Mouse (Mus musculus) bone marrow macrophage, adult 2 months (primary cell): ENCODE results near the gene Zfp784. TPM values are rescaled to one million over a fixed set of nuclear protein-coding genes. Genes with fewer than 3 reads are reported as not detected.
A peak's percentile ranks its signal among the peaks of the same experiment; 100 is the strongest.

Experiments
- H3K27ac ChIP-seq: 2 replicates; pipeline ENCODE4 v1.5.1; 2012; ENCODE audit warnings: low read depth, low read length; ENCODE audit not compliant: insufficient read depth
- H3K4me1 ChIP-seq: 2 replicates; pipeline ENCODE4 v1.6.1; 2012; ENCODE audit warnings: low read length; ENCODE audit not compliant: control insufficient read depth, insufficient read depth
- H3K4me3 ChIP-seq: 2 replicates; pipeline ENCODE4 v1.5.1; 2012; ENCODE audit warnings: mild to moderate bottlenecking, low read length, moderate library complexity; ENCODE audit not compliant: insufficient read depth
- CTCF ChIP-seq: IDR thresholded peaks from 2 replicates; pipeline ENCODE4 v1.5.1; 2012; ENCODE audit warnings: low read depth, mild to moderate bottlenecking, low read length, moderate library complexity
- POLR2A ChIP-seq: IDR thresholded peaks from 2 replicates; pipeline ENCODE4 v1.6.1; 2012; ENCODE audit warnings: mild to moderate bottlenecking, low read depth, low read length, borderline replicate concordance
- polyA plus RNA-seq: library from polyadenylated mRNA; stranded (reverse); fragments of >200 nt; gene quantifications from 2 replicates; pipeline ENCODE4 v1.2.4, GENCODE M21; 2012; ENCODE audit not compliant: missing spikeins, insufficient read depth, insufficient read length

Gene Zfp784
- polyA plus RNA-seq, 1 experiment: 3.8 TPM

DNA sequence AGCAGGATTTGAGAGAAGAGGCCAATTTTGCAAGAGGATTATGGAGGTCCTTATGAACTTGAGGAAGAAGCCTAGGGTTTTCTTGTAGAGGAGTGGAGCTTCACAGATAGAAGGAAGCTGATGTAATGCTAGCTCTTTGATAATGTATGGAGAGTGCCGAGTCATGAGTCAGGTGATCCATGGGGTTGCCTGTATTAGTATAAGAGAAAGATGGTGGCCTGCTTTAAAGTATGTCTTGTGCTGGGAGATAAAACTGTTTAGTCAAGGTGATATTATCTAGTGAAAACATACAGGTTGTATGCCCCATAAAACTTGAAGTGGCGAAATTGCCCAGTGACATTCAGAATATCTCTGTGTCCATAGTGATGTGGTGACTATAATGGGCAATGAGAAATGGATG is 38.7 kb upstream of the Zfp784 start:
- Histone ChIP-seq H3K4me1 (peaks cover 22% of the 10 kb centered on the region), H3K4me3 (no peak overlapping the region), H3K27ac (peak overlapping the region; percentile 34)
- TF ChIP-seq CTCF (no peak), POLR2A (no peak)

DNA sequence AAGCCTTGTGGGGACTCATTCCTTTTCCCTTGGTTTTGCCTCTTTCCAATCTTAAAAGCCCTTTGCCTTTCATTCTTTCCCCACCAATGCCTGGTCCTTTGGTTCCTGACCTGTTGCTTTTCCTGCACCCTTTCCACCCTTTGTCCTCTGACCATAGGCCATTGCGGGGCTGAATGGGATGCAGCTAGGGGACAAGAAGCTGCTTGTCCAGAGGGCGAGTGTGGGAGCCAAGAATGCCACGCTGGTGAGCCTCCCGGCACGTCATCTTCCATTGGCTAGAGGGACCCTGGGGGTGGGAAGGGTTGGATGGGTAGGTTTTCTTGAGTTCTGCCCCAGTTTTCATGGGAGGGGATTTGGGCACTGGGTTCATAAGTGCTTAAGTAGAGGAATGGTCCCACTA is 36.7 kb upstream of the Zfp784 start:
- TF ChIP-seq POLR2A (no peak), CTCF (no peak)
- Histone ChIP-seq H3K27ac (no peak overlapping the region), H3K4me1 (peaks cover 20% of the 10 kb centered on the region), H3K4me3 (no peak overlapping the region)

DNA sequence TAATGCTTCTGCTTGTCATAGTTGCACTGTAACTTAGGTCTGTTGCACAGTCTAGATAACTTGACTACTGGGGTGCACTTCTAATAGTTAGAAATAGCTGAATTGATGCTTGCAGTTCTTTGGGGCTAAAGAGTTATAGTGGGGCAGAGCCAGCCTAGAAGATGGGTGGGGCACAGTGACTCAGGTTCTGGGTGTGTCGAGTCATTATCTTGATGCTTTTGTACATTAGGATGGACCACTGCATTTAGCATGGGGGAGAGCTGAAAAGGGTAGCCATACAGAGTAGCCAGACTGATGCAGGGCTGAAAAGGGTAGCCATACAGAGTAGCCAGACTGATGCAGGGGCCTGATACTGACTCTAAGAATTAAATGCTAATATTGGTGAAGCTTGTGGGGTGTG is 35.3 kb upstream of the Zfp784 start:
- TF ChIP-seq POLR2A: no peak
- no peak overlapping the region for H3K4me3 ChIP-seq
- peaks cover 16% of the 10 kb centered on the region for H3K4me1 ChIP-seq
- no peak overlapping the region for H3K27ac ChIP-seq

DNA sequence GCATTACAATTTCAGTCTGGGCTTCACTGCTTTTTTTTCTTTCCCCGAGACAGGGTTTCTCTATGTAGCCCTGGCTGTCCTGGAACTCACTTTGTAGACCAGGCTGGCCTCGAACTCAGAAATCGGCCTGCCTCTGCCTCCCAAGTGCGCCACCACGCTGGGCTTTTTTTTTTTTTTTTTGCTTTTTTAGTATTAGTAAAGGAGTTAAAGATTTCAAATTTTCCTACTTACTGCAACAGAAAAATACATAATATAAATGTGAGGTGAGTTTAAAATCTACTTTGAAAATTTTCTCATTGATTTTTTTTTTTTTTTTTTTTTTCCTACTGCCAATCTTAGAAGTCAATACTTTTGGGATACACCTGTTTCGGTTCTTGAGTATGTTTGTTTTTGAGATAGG is 26.6 kb upstream of the Zfp784 start:
- no peak overlapping the region for H3K27ac ChIP-seq
- H3K4me3 ChIP-seq: no peak overlapping the region
- peaks cover 20% of the 10 kb centered on the region for H3K4me1 ChIP-seq
- no peak for TF ChIP-seq POLR2A
- TF ChIP-seq CTCF: no peak

DNA sequence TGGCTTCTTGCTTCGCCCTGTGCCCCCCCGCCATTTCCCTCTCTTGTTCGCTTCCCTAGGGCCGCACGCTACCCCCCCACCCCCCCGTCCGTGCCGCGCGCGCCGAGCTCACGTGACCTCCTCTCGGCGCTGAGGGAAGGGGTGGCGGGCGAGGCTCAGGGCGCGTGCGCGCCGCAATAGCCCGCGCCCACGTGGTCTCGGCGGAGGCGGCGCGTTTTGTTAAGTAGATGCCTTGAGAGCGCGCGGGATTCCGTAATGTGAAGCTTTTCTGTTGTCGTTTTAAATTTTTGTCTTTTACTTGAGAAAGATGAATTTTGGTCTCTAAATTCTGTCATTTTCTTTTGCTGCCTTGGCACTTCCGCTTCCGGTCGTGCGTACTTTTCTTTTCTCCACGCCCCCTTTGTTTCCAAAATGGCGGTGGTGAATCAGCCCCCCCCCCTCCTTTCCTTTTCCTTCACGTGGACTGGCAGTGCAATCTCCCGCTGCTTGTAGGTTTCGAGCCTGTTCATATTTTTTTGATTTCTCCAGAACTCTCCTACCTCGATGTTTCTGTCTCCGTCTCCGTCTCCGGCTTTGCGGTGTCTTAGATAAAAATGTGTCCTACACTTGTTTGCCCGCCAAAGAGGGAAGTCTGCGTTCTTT is 24.2 kb upstream of the Zfp784 start:
- peak overlapping the region; percentile 97 for H3K27ac ChIP-seq
- peak overlapping the region; percentile 67 for H3K4me3 ChIP-seq
- H3K4me1 ChIP-seq: peaks cover 42% of the 10 kb centered on the region

DNA sequence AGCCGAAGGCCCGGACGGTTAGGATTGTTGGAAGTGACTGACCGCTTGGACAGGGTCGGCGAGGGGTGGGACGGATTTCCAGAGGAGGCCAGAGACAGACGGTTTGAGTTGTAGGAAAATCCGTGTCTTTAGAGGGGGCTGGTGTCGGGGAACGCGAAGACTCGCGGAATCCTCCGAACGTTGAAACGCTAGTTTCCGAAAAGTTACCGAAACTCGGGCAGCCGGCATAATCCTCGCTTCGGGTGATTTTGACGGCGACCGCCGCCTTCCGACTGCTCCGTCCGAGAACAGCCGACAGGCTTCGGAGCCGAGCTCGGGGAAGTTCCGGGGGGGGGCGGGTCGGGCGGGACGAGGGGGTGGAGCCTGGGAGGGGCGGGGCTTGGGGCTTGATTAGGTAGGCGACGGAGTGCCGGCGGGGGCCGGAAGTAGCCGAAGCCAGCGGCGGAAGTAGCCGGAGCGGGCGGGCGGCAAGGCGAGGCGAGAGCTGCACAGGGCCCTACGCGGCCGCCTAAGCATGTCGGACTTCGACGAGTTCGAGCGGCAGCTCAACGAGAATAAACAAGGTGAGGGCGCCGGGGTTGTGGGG is 23.6 kb upstream of the Zfp784 start, which contains the start of gene U2af2:
Gene U2af2, plus strand, starts transcription at position 370 of the 586 bp plus-strand sequence.
- H3K27ac ChIP-seq: peak within 1 kb of the TSS; percentile 98
- peaks cover 47% of the 10 kb centered on the region for H3K4me1 ChIP-seq
- no peak for TF ChIP-seq CTCF
- no peak for TF ChIP-seq POLR2A
- H3K4me3 ChIP-seq: peak within 1 kb of the TSS; percentile 92

More for the DNA sequence above, 24.2 kb upstream of the Zfp784 start:
- no peak for TF ChIP-seq POLR2A
- no peak for TF ChIP-seq CTCF

DNA sequence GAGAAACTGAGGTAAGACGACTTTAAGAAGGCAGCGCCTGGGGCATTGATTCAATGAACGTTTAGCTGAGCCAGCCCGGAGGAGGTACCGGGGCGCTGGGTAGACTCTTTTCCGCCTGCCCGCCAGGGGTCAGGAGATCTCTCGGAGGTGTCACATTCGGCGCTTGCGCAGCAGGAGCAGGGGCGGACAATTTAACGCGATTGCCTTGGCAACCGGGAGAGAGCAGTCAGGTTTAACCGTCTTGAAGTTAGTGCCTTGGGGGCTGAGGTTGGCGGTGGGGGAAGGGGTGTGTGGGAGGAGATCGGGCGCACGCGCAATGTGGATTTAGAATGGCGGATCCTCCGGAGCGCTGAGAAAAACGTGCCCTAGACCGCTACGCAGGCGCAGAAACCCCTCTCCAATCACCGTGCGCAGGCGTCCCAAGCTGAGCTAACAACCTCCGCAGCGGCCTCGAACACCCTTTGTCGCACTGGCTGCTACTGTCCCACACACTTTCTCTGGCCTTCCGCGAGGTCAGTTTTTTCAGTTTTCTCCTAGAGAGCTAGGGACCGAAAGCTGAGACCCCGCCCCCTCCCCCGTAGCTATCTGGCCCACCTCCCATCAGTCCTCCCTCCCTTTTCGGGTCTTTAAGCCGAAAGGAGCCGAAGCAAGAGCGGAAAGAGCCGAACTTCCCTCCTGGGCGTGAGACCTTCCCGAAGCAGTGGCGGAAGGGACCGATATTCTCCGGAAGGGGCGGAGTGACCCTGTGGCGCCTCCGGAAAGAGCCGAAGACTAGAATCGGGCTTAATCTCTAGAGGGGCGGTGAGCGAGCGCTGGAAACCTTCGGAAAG is 22.9 kb upstream of the Zfp784 start:
- peak; percentile 13; the same call in 1 of the 2 replicates for TF ChIP-seq POLR2A
- TF ChIP-seq CTCF: peak; percentile 39; the same call in 1 of the 2 replicates
- Histone ChIP-seq H3K4me1 (peaks cover 48% of the 10 kb centered on the region), H3K27ac (peak overlapping the region; percentile 98), H3K4me3 (peak overlapping the region; percentile 92)

DNA sequence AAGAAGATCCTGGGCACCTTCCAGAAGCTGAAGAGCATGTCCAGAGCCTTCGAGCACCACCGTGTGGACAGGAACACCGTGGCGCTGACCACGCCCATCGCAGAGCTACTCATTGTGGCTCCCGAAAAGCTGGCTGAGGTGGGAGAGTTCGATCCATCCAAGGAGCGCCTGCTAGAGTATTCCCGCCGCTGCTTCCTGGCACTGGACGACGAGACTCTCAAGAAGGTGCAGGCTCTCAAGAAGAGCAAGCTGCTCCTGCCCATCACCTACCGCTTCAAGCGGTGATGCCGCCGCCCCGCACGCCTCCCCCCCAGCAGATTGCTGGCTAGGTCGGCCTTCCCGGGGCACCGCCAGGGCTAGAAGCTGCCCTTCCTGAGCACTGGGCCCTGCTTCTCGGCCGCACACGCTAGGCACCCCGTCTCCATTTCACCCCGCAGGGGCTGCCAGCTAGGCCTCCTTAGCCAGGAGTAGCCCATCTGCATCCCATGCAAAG is 22.0 kb upstream of the Zfp784 start:
- peak overlapping the region; percentile 92 for H3K4me3 ChIP-seq
- H3K4me1 ChIP-seq: peaks cover 40% of the 10 kb centered on the region
- TF ChIP-seq CTCF (0 out of 2 replicates have a peak, but pooled peaks have one; percentile 20), POLR2A (no peak)
- peak overlapping the region; percentile 92 for H3K27ac ChIP-seq

DNA sequence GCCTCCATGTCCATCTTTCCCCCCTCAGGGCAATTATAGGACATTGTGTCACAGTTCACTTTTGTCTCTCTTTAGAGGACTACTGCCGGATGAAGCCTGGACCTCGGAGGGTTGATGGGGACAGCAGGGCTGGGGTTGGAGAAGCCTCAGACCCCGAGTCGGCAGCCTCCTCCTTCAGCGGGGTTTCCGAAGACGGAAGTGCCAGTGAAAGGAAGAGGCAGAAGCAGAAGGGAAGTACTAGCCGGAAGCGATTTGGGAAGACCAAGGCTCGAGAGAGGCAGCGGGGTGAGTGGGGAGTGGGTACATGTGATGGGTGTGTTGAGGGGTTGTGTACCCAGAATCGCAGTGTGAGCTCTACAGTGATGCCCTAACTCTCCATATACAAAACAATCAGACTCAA is 21.2 kb upstream of the Zfp784 start:
- peaks cover 34% of the 10 kb centered on the region for H3K4me1 ChIP-seq

More for the DNA sequence above, 21.2 kb upstream of the Zfp784 start:
- Histone ChIP-seq H3K4me3 (no peak overlapping the region), H3K27ac (no peak overlapping the region)
- TF ChIP-seq CTCF: no peak
- TF ChIP-seq POLR2A: no peak
